Mouse (Mus musculus) stomach, embryonic 16.5 days (tissue): ENCODE results near the gene Hmcn1. TPM values are rescaled to one million over a fixed set of nuclear protein-coding genes. Genes with fewer than 3 reads are reported as not detected.

Experiments
- ATAC-seq: fragments of 200-750 bp; cut with Nextera tagmentation; 2 replicates; pipeline ENCODE4 v1.8.0; 2017; ENCODE audit warnings: moderate number of reproducible peaks, moderate TSS enrichment; ENCODE audit not compliant: insufficient read depth, low FRiP score
- H3K27ac ChIP-seq: fragments of 300-500 bp; sonication (generic); 2 replicates; pipeline ENCODE4 v1.5.1; 2014; ENCODE audit warnings: low read length
- H3K27me3 ChIP-seq: fragments of 300-500 bp; sonication (generic); 2 replicates; pipeline ENCODE4 v1.6.1; 2014; ENCODE audit warnings: low read length, control low read depth, mixed read lengths; ENCODE audit not compliant: control insufficient read depth, insufficient read depth
- H3K36me3 ChIP-seq: fragments of 300-500 bp; sonication (generic); 2 replicates; pipeline ENCODE4 v1.6.1; 2014; ENCODE audit warnings: low read length; ENCODE audit not compliant: control insufficient read depth, insufficient read depth
- H3K4me1 ChIP-seq: fragments of 300-500 bp; sonication (generic); 2 replicates; pipeline ENCODE4 v1.6.1; 2014; ENCODE audit warnings: low read length, control low read depth, mixed read lengths; ENCODE audit not compliant: control insufficient read depth, insufficient read depth
- H3K4me2 ChIP-seq: fragments of 300-500 bp; sonication (generic); 2 replicates; pipeline ENCODE4 v1.6.1; 2014; ENCODE audit warnings: low read depth, low read length, mixed read lengths
- H3K4me3 ChIP-seq: fragments of 300-500 bp; sonication (generic); replicated peaks from 2 replicates; pipeline ENCODE4 v1.5.1; 2014; ENCODE audit warnings: mild to moderate bottlenecking, low read length
- H3K9ac ChIP-seq: fragments of 300-500 bp; sonication (generic); 2 replicates; pipeline ENCODE4 v1.6.1; 2014; ENCODE audit warnings: low read length
- H3K9me3 ChIP-seq: fragments of 300-500 bp; sonication (generic); replicated peaks from 2 replicates; pipeline ENCODE4 v1.6.1; 2016; ENCODE audit warnings: low read length, control low read depth; ENCODE audit not compliant: control insufficient read depth
- WGBS: fragments of 180-500 bp; shearing (Covaris S2); extraction: QIAGEN DNeasy Blood & Tissue Kit; methylation state at CpG from one replicate; pipeline ENCODE4 v1.1.7; 2014; 5-methylcytosine and 5-hydroxymethylcytosine counted together
- polyA plus RNA-seq: library from polyadenylated mRNA; unstranded; fragments of >200 nt; fragmentation: Nextera tagmentation; extraction: Ambion mirVana; gene quantifications from 2 replicates; pipeline ENCODE4 v1.2.1, GENCODE M21; 2015

Gene Hmcn1
- polyA plus RNA-seq, 1 experiment from 2014 or later = 13.6 TPM

GRCm38 (mm10) chr1:150959486-150960074, 33.7 kb downstream of the Hmcn1 start:
- Histone ChIP-seq H3K4me3 (no peak overlapping the region), H3K27me3 (no peaks in the 10 kb centered on the region), H3K4me1 (no peaks in the 10 kb centered on the region), H3K9ac (no peak overlapping the region), H3K27ac (no peak overlapping the region), H3K9me3 (no peaks in the 10 kb centered on the region), H3K4me2 (no peak overlapping the region), H3K36me3 (no peaks in the 10 kb centered on the region)
- no peak for ATAC-seq
- WGBS = 79% methylated on average over 5 of the region's 5 CpGs

- Histone ChIP-seq H3K27ac (no peak overlapping the region), H3K9me3 (no peaks in the 10 kb centered on the region), H3K27me3 (no peaks in the 10 kb centered on the region), H3K36me3 (no peaks in the 10 kb centered on the region), H3K4me3 (no peak overlapping the region), H3K9ac (no peak overlapping the region), H3K4me2 (no peak overlapping the region), H3K4me1 (no peaks in the 10 kb centered on the region; the same call in 1 of the 2 replicates)
- 89% methylated on average over 5 of the region's 5 CpGs for WGBS
- ATAC-seq = no peak
These were observed 42.2 kb downstream of the Hmcn1 start for GRCm38 (mm10) chr1:150951004-150951403.

- H3K27me3 ChIP-seq = no peaks in the 10 kb centered on the region
- H3K4me1 ChIP-seq = no peaks in the 10 kb centered on the region; the same call in 1 of the 2 replicates
- H3K27ac ChIP-seq = no peak overlapping the region
- H3K9ac ChIP-seq = no peak overlapping the region
- 34% methylated on average over 3 of the region's 3 CpGs for WGBS
- no peak overlapping the region for H3K4me2 ChIP-seq
- H3K36me3 ChIP-seq = no peaks in the 10 kb centered on the region
- H3K4me3 ChIP-seq = no peak overlapping the region
- ATAC-seq = no peak; the same call in 1 of the 2 replicates
- no peaks in the 10 kb centered on the region for H3K9me3 ChIP-seq
These were observed 43.2 kb downstream of the Hmcn1 start for GRCm38 (mm10) chr1:150950046-150950445.

GRCm38 (mm10) chr1:150948911-150949310, 44.3 kb downstream of the Hmcn1 start:
- no peak overlapping the region for H3K27ac ChIP-seq
- no peaks in the 10 kb centered on the region; the same call in 1 of the 2 replicates for H3K4me1 ChIP-seq
- H3K4me3 ChIP-seq = no peak overlapping the region
- no peak for ATAC-seq
- no peaks in the 10 kb centered on the region for H3K36me3 ChIP-seq
- H3K9me3 ChIP-seq = no peaks in the 10 kb centered on the region
- 75% methylated on average over 2 of the region's 2 CpGs for WGBS
- H3K4me2 ChIP-seq = no peak overlapping the region
- no peak overlapping the region for H3K9ac ChIP-seq
- H3K27me3 ChIP-seq = no peaks in the 10 kb centered on the region

- Histone ChIP-seq H3K36me3 (no peaks in the 10 kb centered on the region), H3K9me3 (no peaks in the 10 kb centered on the region), H3K4me1 (no peaks in the 10 kb centered on the region; the same call in 1 of the 2 replicates), H3K4me2 (no peak overlapping the region), H3K27me3 (no peaks in the 10 kb centered on the region), H3K27ac (no peak overlapping the region), H3K9ac (no peak overlapping the region), H3K4me3 (no peak overlapping the region)
- 28% methylated on average over 2 of the region's 2 CpGs for WGBS
- ATAC-seq = no peak
These were observed 49.6 kb downstream of the Hmcn1 start for GRCm38 (mm10) chr1:150943601-150944000.

- H3K4me1 ChIP-seq = no peaks in the 10 kb centered on the region; the same call in 1 of the 2 replicates
- ATAC-seq = no peak
- no peak overlapping the region for H3K4me2 ChIP-seq
- WGBS = 83% methylated on average over 2 of the region's 2 CpGs
- no peaks in the 10 kb centered on the region for H3K36me3 ChIP-seq
- no peak overlapping the region for H3K4me3 ChIP-seq
- H3K9ac ChIP-seq = no peak overlapping the region
- no peaks in the 10 kb centered on the region for H3K9me3 ChIP-seq
- no peaks in the 10 kb centered on the region for H3K27me3 ChIP-seq
- no peak overlapping the region for H3K27ac ChIP-seq
These were observed 51.1 kb downstream of the Hmcn1 start for GRCm38 (mm10) chr1:150942143-150942542.

GRCm38 (mm10) chr1:150936821-150937220, 56.4 kb downstream of the Hmcn1 start:
- 30% methylated on average over 4 of the region's 4 CpGs for WGBS

GRCm38 (mm10) chr1:150933616-150934015, 59.6 kb downstream of the Hmcn1 start:
- Histone ChIP-seq H3K9ac (no peak overlapping the region), H3K4me3 (peak overlapping the region; percentile 15), H3K9me3 (no peaks in the 10 kb centered on the region), H3K4me1 (peaks cover 3% of the 10 kb centered on the region), H3K27ac (0 out of 2 replicates have a peak overlapping the region, but pooled peaks have one; percentile 18), H3K4me2 (peak overlapping the region; percentile 38), H3K36me3 (no peaks in the 10 kb centered on the region), H3K27me3 (no peaks in the 10 kb centered on the region)
- WGBS = 35% methylated on average over 9 of the region's 9 CpGs
- ATAC-seq = no peak

More at GRCm38 (mm10) chr1:150936821-150937220, 56.4 kb downstream of the Hmcn1 start:
- peak; percentile 80 for ATAC-seq
- no peaks in the 10 kb centered on the region for H3K36me3 ChIP-seq
- H3K9ac ChIP-seq = no peak overlapping the region
- H3K4me1 ChIP-seq = peaks cover 3% of the 10 kb centered on the region
- H3K9me3 ChIP-seq = no peaks in the 10 kb centered on the region
- H3K27me3 ChIP-seq = no peaks in the 10 kb centered on the region
- H3K4me2 ChIP-seq = no peak overlapping the region
- no peak overlapping the region for H3K27ac ChIP-seq
- H3K4me3 ChIP-seq = no peak overlapping the region

GRCm38 (mm10) chr1:150920860-150921259, 72.4 kb downstream of the Hmcn1 start:
- 78% methylated on average over 9 of the region's 9 CpGs for WGBS
- Histone ChIP-seq H3K9me3 (no peaks in the 10 kb centered on the region), H3K4me2 (no peak overlapping the region), H3K36me3 (no peaks in the 10 kb centered on the region), H3K27me3 (no peaks in the 10 kb centered on the region), H3K4me1 (no peaks in the 10 kb centered on the region; the same call in 1 of the 2 replicates), H3K9ac (no peak overlapping the region), H3K4me3 (no peak overlapping the region), H3K27ac (no peak overlapping the region)
- no peak for ATAC-seq
